Mouse (Mus musculus): Measurements from ENCODE around the gene Aebp2. TPM values are rescaled to one million over a fixed set of nuclear protein-coding genes. Genes with fewer than 3 reads are reported as not detected.

The Aebp2 gene
- 26.3 and 62.6 TPM in 2 replicates for polyA plus RNA-seq (2012; ENCODE audit: low replicate concordance)

GRCm38 (mm10) chr6:140622391-140623225 lies at the start of gene Aebp2:
Aebp2 (plus strand) TSS chr6:140622663.

Other genes starting within 250 kb of the Aebp2 start
- 2.5 and 4.5 TPM in 2 replicates for gene Plekha5, start 198.6 kb upstream of the Aebp2 start, polyA plus RNA-seq (2012; ENCODE audit: low replicate concordance)
- gene Gm11077, start 106.6 kb downstream of the Aebp2 start, polyA plus RNA-seq (2012; ENCODE audit: low replicate concordance) = not detected in 2 replicates